Mouse (Mus musculus) ES-Bruce4 (cell line): ENCODE data around the gene Rimbp2. TPM values are rescaled to one million over a fixed set of nuclear protein-coding genes. Genes with fewer than 3 reads are reported as not detected.

Experiments
- H3K27ac ChIP-seq: 2 replicates; pipeline ENCODE4 v1.5.1; 2012; ENCODE audit warnings: low read length, inconsistent platforms; ENCODE audit not compliant: insufficient read depth
- H3K27me3 ChIP-seq: 2 replicates; pipeline ENCODE4 v1.6.1; 2012; ENCODE audit warnings: mild to moderate bottlenecking, low read length, inconsistent platforms; ENCODE audit not compliant: control insufficient read depth, poor library complexity, insufficient read depth, severe bottlenecking
- H3K36me3 ChIP-seq: 2 replicates; pipeline ENCODE4 v1.6.1; 2012; ENCODE audit warnings: inconsistent platforms, mild to moderate bottlenecking, low read length, moderate library complexity; ENCODE audit not compliant: control insufficient read depth, poor library complexity, insufficient read depth, severe bottlenecking
- H3K4me1 ChIP-seq: one replicate; pipeline ENCODE4 v1.8.1; 2011; ENCODE audit warnings: low read length; ENCODE audit not compliant: control insufficient read depth, insufficient read depth
- H3K4me3 ChIP-seq: 2 replicates; pipeline ENCODE4 v1.5.1; 2011; ENCODE audit warnings: low read depth, mild to moderate bottlenecking, low read length
- H3K9ac ChIP-seq: 2 replicates; pipeline ENCODE4 v1.6.1; 2012; ENCODE audit warnings: low read depth, mild to moderate bottlenecking, inconsistent platforms; ENCODE audit not compliant: poor library complexity, severe bottlenecking
- H3K9me3 ChIP-seq: replicated peaks from 2 replicates; pipeline ENCODE4 v1.6.1; 2012; ENCODE audit warnings: mild to moderate bottlenecking, low read length, inconsistent platforms; ENCODE audit not compliant: control insufficient read depth, poor library complexity, insufficient read depth, severe bottlenecking
- CTCF ChIP-seq: IDR thresholded peaks from one replicate; pipeline ENCODE4 v1.8.1; 2011; ENCODE audit warnings: low read depth, low read length
- EP300 ChIP-seq: IDR thresholded peaks from 2 replicates; pipeline ENCODE4 v1.6.1; 2011; ENCODE audit warnings: low read depth, low read length; ENCODE audit not compliant: insufficient read depth
- POLR2A ChIP-seq: IDR thresholded peaks from one replicate; pipeline ENCODE4 v1.8.1; 2011; ENCODE audit warnings: low read length; ENCODE audit not compliant: insufficient read depth
- polyA plus RNA-seq: library from polyadenylated mRNA; stranded (reverse); fragments of >200 nt; gene quantifications from 2 replicates; pipeline ENCODE4 v1.2.4, GENCODE M21; 2011; ENCODE audit warnings: low read depth; ENCODE audit not compliant: missing spikeins, insufficient read depth, insufficient read length

The Rimbp2 gene
- polyA plus RNA-seq, 1 experiment: 0.33 TPM

GRCm38 (mm10) chr5:128846433-128847040 is 106.7 kb downstream of the Rimbp2 start:
- no peak overlapping the region for H3K27ac ChIP-seq
- no peak overlapping the region for H3K4me3 ChIP-seq
- H3K9ac ChIP-seq: no peak overlapping the region

GRCm38 (mm10) chr5:128845033-128845432 is 108.3 kb downstream of the Rimbp2 start:
- TF ChIP-seq POLR2A (no peak), EP300 (no peak), CTCF (no peak)
- Histone ChIP-seq H3K27ac (no peak overlapping the region), H3K4me1 (no peaks in the 10 kb centered on the region), H3K9ac (no peak overlapping the region), H3K36me3 (no peaks in the 10 kb centered on the region), H3K27me3 (no peaks in the 10 kb centered on the region), H3K4me3 (no peak overlapping the region), H3K9me3 (no peaks in the 10 kb centered on the region)

More at GRCm38 (mm10) chr5:128846433-128847040, 106.7 kb downstream of the Rimbp2 start:
- no peaks in the 10 kb centered on the region for H3K9me3 ChIP-seq
- H3K36me3 ChIP-seq: no peaks in the 10 kb centered on the region
- TF ChIP-seq POLR2A: no peak
- TF ChIP-seq CTCF: no peak
- TF ChIP-seq EP300: no peak
- no peaks in the 10 kb centered on the region for H3K4me1 ChIP-seq
- no peaks in the 10 kb centered on the region for H3K27me3 ChIP-seq

DNA sequence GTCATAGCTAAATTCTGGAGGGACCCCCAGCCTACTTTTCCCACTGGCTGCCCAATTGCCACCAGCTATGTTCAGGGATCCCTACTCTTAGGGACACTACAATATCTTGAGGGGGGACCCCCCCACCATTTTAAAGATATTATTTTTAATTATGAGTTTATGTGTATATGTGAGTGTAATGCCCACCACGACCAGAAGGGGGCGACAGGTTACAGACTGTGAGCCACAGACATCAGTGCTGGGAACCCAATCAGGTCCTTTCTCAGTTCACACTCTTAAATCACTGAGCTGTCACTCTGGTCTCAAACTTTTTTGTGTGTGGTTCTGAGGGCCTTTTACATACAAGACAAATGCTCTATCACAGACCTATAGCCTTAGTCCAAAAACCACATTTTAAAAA is 109.3 kb downstream of the Rimbp2 start:
- Histone ChIP-seq H3K27ac (no peak overlapping the region), H3K4me3 (no peak overlapping the region), H3K9me3 (no peaks in the 10 kb centered on the region), H3K4me1 (no peaks in the 10 kb centered on the region), H3K27me3 (no peaks in the 10 kb centered on the region), H3K36me3 (no peaks in the 10 kb centered on the region), H3K9ac (no peak overlapping the region)
- TF ChIP-seq CTCF (peak; percentile 46), EP300 (no peak), POLR2A (no peak)

GRCm38 (mm10) chr5:128841541-128841940 is 111.7 kb downstream of the Rimbp2 start:
- Histone ChIP-seq H3K4me1 (no peaks in the 10 kb centered on the region), H3K9ac (no peak overlapping the region), H3K4me3 (no peak overlapping the region), H3K9me3 (no peaks in the 10 kb centered on the region), H3K36me3 (no peaks in the 10 kb centered on the region), H3K27me3 (no peaks in the 10 kb centered on the region), H3K27ac (no peak overlapping the region)
- TF ChIP-seq POLR2A (no peak), CTCF (no peak), EP300 (no peak)

GRCm38 (mm10) chr5:128837045-128837444 is 116.2 kb downstream of the Rimbp2 start:
- no peaks in the 10 kb centered on the region for H3K9me3 ChIP-seq
- H3K27me3 ChIP-seq: no peaks in the 10 kb centered on the region
- no peaks in the 10 kb centered on the region for H3K36me3 ChIP-seq
- no peak overlapping the region for H3K9ac ChIP-seq
- no peak overlapping the region for H3K4me3 ChIP-seq
- H3K27ac ChIP-seq: no peak overlapping the region
- no peaks in the 10 kb centered on the region for H3K4me1 ChIP-seq
- TF ChIP-seq EP300 (no peak), CTCF (no peak), POLR2A (no peak)

- Histone ChIP-seq H3K4me1 (no peaks in the 10 kb centered on the region), H3K27ac (no peak overlapping the region), H3K9me3 (no peaks in the 10 kb centered on the region), H3K9ac (no peak overlapping the region), H3K4me3 (no peak overlapping the region), H3K27me3 (no peaks in the 10 kb centered on the region), H3K36me3 (no peaks in the 10 kb centered on the region)
- TF ChIP-seq EP300 (no peak), CTCF (no peak), POLR2A (no peak)
Observed at GRCm38 (mm10) chr5:128834126-128834525, 119.2 kb downstream of the Rimbp2 start.
